Mouse (Mus musculus): ENCODE measurements around the gene Cntf. TPM values are rescaled to one million over a fixed set of nuclear protein-coding genes. Genes with fewer than 3 reads are reported as not detected.
A peak's percentile ranks its signal among the peaks of the same experiment; 100 is the strongest.

Cntf gene
- total and polyA plus RNA-seq, 3 experiments, result 0.10 to 7.4 (median 3.0) TPM

- Histone ChIP-seq H3K27me3 (ENCODE audit: insufficient read depth, low read length) (no peaks in the 10 kb centered on the region), H3K4me3 (ENCODE audit: low read depth, low read length) (peak overlapping the region; percentile 93), H3K36me3 (replicated peaks) (peaks cover 2% of the 10 kb centered on the region), H3K4me1 (ENCODE audit: insufficient read depth, low read depth, low read length) (peaks cover 15% of the 10 kb centered on the region), H3K9me3 (replicated peaks) (no peaks in the 10 kb centered on the region)
- ATAC-seq (ENCODE audit: extremely low read depth, insufficient number of reproducible peaks, low FRiP score, poor library complexity, severe bottlenecking) (peak; percentile 31), DNase-seq (ENCODE audit: low spot score) (peak; percentile 4)
- no peak for TF ChIP-seq GATA1 (IDR thresholded peaks at IDR 0.05; ENCODE audit: borderline replicate concordance, low read length)
- TF ChIP-seq POLR2AphosphoS5 (IDR thresholded peaks at IDR 0.05; ENCODE audit: insufficient replicate concordance, low read depth, low read length), result no peak
These were observed 31.0 kb upstream of the Cntf start for GRCm38 (mm10) chr19:12796328-12796931.

GRCm38 (mm10) chr19:12795511-12796327, 30.3 kb upstream of the Cntf start, which contains the start of the genes Zfp91 and Lpxn:
Gene Zfp91 (minus strand): TSS chr19:12796126.
Gene Lpxn (plus strand): TSS chr19:12796193.
- peaks cover 5% of the 10 kb centered on the region for H3K36me3 ChIP-seq (replicated peaks)
- no peak for TF ChIP-seq TAL1 (conservative IDR thresholded peaks at IDR 0.05; ENCODE audit: low read depth, low read length)
- TF ChIP-seq POLR2AphosphoS5 (IDR thresholded peaks at IDR 0.05; ENCODE audit: insufficient replicate concordance, low read depth, low read length), result no peak
- TF ChIP-seq CTCF (IDR thresholded peaks at IDR 0.05; ENCODE audit: low read depth, low read length), result no peak
- TF ChIP-seq GATA2 (IDR thresholded peaks at IDR 0.05; ENCODE audit: borderline replicate concordance, low read depth, low read length), result no peak
- TF ChIP-seq GATA1 (IDR thresholded peaks at IDR 0.05; ENCODE audit: borderline replicate concordance, low read length), result no peak
- peak; percentile 82 for ATAC-seq (ENCODE audit: extremely low read depth, insufficient number of reproducible peaks, low FRiP score, poor library complexity, severe bottlenecking)
- no peaks in the 10 kb centered on the region for H3K27me3 ChIP-seq (ENCODE audit: insufficient read depth, low read length)
- peak within 1 kb of the TSS; percentile 93 for H3K4me3 ChIP-seq (ENCODE audit: low read depth, low read length)
- H3K9me3 ChIP-seq (replicated peaks), result no peaks in the 10 kb centered on the region
- peak; percentile 84 for DNase-seq (ENCODE audit: low spot score)
- peaks cover 17% of the 10 kb centered on the region for H3K4me1 ChIP-seq (ENCODE audit: insufficient read depth, low read depth, low read length)

GRCm38 (mm10) chr19:12795110-12795509, 29.7 kb upstream of the Cntf start:
- H3K9me3 ChIP-seq (replicated peaks), result no peaks in the 10 kb centered on the region
- peaks cover 14% of the 10 kb centered on the region for H3K4me1 ChIP-seq (ENCODE audit: insufficient read depth, low read depth, low read length)
- no peak for TF ChIP-seq CTCF (IDR thresholded peaks at IDR 0.05; ENCODE audit: low read depth, low read length)
- TF ChIP-seq POLR2AphosphoS5 (IDR thresholded peaks at IDR 0.05; ENCODE audit: insufficient replicate concordance, low read depth, low read length), result no peak
- TF ChIP-seq TAL1 (conservative IDR thresholded peaks at IDR 0.05; ENCODE audit: low read depth, low read length), result no peak
- no peak for TF ChIP-seq GATA1 (IDR thresholded peaks at IDR 0.05; ENCODE audit: borderline replicate concordance, low read length)
- TF ChIP-seq GATA2 (IDR thresholded peaks at IDR 0.05; ENCODE audit: borderline replicate concordance, low read depth, low read length), result no peak
- no peaks in the 10 kb centered on the region for H3K27me3 ChIP-seq (ENCODE audit: insufficient read depth, low read length)
- DNase-seq (ENCODE audit: low spot score) (no peak), ATAC-seq (ENCODE audit: extremely low read depth, insufficient number of reproducible peaks, low FRiP score, poor library complexity, severe bottlenecking) (no peak)
- H3K36me3 ChIP-seq (replicated peaks), result peaks cover 5% of the 10 kb centered on the region
- peak overlapping the region; percentile 93 for H3K4me3 ChIP-seq (ENCODE audit: low read depth, low read length)

- no peak for TF ChIP-seq GATA2 (IDR thresholded peaks at IDR 0.05; ENCODE audit: borderline replicate concordance, low read depth, low read length)
- TF ChIP-seq TAL1 (conservative IDR thresholded peaks at IDR 0.05; ENCODE audit: low read depth, low read length), result no peak
- no peak for TF ChIP-seq GATA1 (IDR thresholded peaks at IDR 0.05; ENCODE audit: borderline replicate concordance, low read length)
- peak; percentile 33; the same call in 1 of the 2 replicates for TF ChIP-seq CTCF (IDR thresholded peaks at IDR 0.05; ENCODE audit: low read depth, low read length)
- TF ChIP-seq POLR2AphosphoS5 (IDR thresholded peaks at IDR 0.05; ENCODE audit: insufficient replicate concordance, low read depth, low read length), result no peak
- DNase-seq (ENCODE audit: low spot score) (peak; percentile 64), ATAC-seq (ENCODE audit: extremely low read depth, insufficient number of reproducible peaks, low FRiP score, poor library complexity, severe bottlenecking) (peak; percentile 15; the same call in 1 of the 2 replicates)
- Histone ChIP-seq H3K36me3 (replicated peaks) (peaks cover 7% of the 10 kb centered on the region), H3K4me1 (ENCODE audit: insufficient read depth, low read depth, low read length) (peaks cover 14% of the 10 kb centered on the region), H3K27me3 (ENCODE audit: insufficient read depth, low read length) (no peaks in the 10 kb centered on the region), H3K9me3 (replicated peaks) (no peaks in the 10 kb centered on the region), H3K4me3 (ENCODE audit: low read depth, low read length) (peak overlapping the region; percentile 93)
These were observed 28.9 kb upstream of the Cntf start for GRCm38 (mm10) chr19:12794056-12795044.

GRCm38 (mm10) chr19:12792374-12792773, 26.9 kb upstream of the Cntf start:
- Histone ChIP-seq H3K4me3 (ENCODE audit: low read depth, low read length) (no peak overlapping the region; the same call in 1 of the 2 replicates), H3K27me3 (ENCODE audit: insufficient read depth, low read length) (no peaks in the 10 kb centered on the region), H3K9me3 (replicated peaks) (no peaks in the 10 kb centered on the region), H3K36me3 (replicated peaks) (peaks cover 21% of the 10 kb centered on the region), H3K4me1 (ENCODE audit: insufficient read depth, low read depth, low read length) (peaks cover 7% of the 10 kb centered on the region)
- TF ChIP-seq POLR2AphosphoS5 (IDR thresholded peaks at IDR 0.05; ENCODE audit: insufficient replicate concordance, low read depth, low read length) (no peak), GATA2 (IDR thresholded peaks at IDR 0.05; ENCODE audit: borderline replicate concordance, low read depth, low read length) (no peak), GATA1 (IDR thresholded peaks at IDR 0.05; ENCODE audit: borderline replicate concordance, low read length) (no peak), TAL1 (conservative IDR thresholded peaks at IDR 0.05; ENCODE audit: low read depth, low read length) (no peak), CTCF (IDR thresholded peaks at IDR 0.05; ENCODE audit: low read depth, low read length) (no peak)
- no peak for ATAC-seq (ENCODE audit: extremely low read depth, insufficient number of reproducible peaks, low FRiP score, poor library complexity, severe bottlenecking)
- DNase-seq (ENCODE audit: low spot score), result no peak

Data from G1E (cell line).